Mouse (Mus musculus) megakaryocyte-erythroid progenitor cell, adult 5-6 weeks (primary cell): ENCODE measurements at regions not wholly inside any gene's neighbourhood (a gene's known extent, or its start where the extent isn't known, plus 50 kb on each side); places are given as distances from the start of the nearest gene placed in this dataset.
A peak's percentile ranks its signal among the peaks of the same experiment; 100 is the strongest.

Source experiments
- ATAC-seq: replicated peaks from 2 replicates; pipeline ENCODE4 v1.8.0; 2016; ENCODE audit warnings: mild to moderate bottlenecking, inconsistent platforms; ENCODE audit not compliant: severe bottlenecking, poor library complexity, low FRiP score, low TSS enrichment

GRCm38 (mm10) chr12:118367307-118368076, 66.3 kb upstream of the Sp4 start:
- ATAC-seq = peak; percentile 84

- ATAC-seq = no peak
Measured at GRCm38 (mm10) chr12:118352866-118353265, 51.6 kb upstream of the Sp4 start.

GRCm38 (mm10) chr12:118351421-118351820, 50.2 kb upstream of the Sp4 start:
- no peak for ATAC-seq
